Mouse (Mus musculus): Measurements from ENCODE around the gene Adamts17.

Gene Adamts17

GRCm38 (mm10) chr7:66842021-66842420, 2.5 kb downstream of the Adamts17 start:
- in situ Hi-C loops (cut with MseI, MboI) = loop anchor here in 1 of 2 experiments (10.0 kb wide), 1 partner anchor 353 kb away; no protein-coding TSS in a partner anchor

DNA sequence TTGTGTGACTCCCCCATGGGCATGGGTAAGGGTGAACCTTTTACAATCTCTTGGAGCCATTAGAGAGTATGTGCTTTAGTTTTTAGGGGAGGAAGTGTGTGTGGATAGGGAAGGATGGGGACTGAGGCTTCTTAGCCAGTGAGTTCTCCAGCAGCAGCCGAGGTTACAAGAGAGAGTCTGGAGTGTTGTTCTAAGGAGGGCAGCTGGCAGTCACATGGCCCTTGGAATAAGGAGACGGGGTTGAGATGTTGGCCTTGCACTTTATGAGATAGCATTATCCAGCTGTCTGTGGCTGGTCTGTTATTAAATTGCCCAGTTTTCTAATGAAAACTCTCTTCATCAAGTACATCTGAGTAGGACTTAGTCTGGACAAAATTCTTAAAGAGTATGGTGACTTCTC, 4.3 kb downstream of the Adamts17 start:
- in situ Hi-C loops (cut with MseI, MboI) = loop anchor here in 1 of 2 experiments (10.0 kb wide), 1 partner anchor 351 kb away; no protein-coding TSS in a partner anchor

DNA sequence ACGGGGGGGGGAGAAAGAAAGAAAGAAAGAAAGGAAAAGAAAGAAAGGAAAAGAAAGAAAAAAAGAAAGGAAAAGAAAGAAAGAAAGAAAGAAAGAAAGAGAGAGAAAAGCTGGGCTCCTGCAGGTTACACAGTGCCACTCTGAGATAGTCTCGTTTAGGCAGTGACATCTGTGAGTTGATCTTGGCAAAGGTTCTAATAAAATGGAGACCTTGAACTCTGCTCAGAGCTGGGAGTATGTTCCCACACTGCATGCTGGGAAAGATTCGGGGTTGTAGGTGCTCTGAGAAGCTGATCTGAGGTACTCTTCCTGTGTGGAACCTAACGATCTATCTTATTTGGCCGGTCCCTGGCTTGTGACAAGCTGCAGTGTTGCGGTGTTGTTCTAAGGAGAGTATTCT, 7.0 kb downstream of the Adamts17 start:
- in situ Hi-C loops (cut with MseI, MboI) = loop anchor here in 1 of 2 experiments (10.0 kb wide), 1 partner anchor 348 kb away; no protein-coding TSS in a partner anchor

- in situ Hi-C loops (cut with MseI, MboI) = loop anchor here in 1 of 2 experiments (10.0 kb wide), 1 partner anchor 348 kb away; no protein-coding TSS in a partner anchor
Observed at GRCm38 (mm10) chr7:66847299-66847698, 7.8 kb downstream of the Adamts17 start.

DNA sequence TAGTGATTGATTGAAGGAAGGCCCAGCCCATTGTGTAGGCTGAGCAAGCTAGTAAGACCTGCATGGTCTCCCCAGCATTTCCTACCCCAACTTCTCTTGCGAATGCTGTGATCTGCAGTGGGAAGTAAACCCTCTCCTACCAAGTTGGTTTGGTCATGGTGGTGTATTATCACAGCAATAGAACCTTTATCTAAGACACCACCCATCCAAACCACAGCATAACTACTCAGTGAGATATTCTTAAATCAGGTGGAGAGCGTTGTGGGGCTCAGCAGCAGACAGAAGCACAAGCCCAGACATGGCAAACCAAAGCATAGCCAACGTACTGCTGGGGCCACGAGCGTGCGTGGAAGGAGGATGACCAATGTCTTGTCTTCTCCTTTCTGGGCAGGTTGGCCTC, 9.8 kb downstream of the Adamts17 start:
- in situ Hi-C loops (cut with MseI, MboI) = loop anchor here in 1 of 2 experiments (10.0 kb wide), 1 partner anchor 345 kb away; no protein-coding TSS in a partner anchor

- in situ Hi-C loops (cut with MseI, MboI) = no loop called here
Observed at GRCm38 (mm10) chr7:66852164-66852563, 12.6 kb downstream of the Adamts17 start.

DNA sequence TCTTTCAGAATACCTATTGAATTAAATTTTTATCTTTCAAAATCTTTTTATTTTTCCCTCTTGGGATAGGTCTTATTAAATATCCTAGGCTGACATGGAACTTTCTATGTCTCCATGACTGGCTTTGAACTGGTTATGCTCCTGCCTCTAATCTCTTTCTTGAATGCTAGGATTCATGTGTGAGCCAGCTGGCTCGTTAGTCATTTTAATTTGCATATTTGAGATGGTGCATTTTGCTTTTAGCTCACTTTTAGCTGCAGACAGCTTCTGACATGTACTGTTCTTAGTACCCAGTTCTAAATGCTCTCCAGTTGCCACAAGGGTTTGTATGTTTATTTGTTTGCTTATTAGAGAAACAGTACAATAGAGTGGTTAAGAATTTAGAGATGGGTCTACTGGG, 18.1 kb downstream of the Adamts17 start:
- in situ Hi-C loops (cut with MseI, MboI) = no loop called here

- in situ Hi-C loops (cut with MseI, MboI) = no loop called here
Observed at GRCm38 (mm10) chr7:66858247-66859075, 18.9 kb downstream of the Adamts17 start.

DNA sequence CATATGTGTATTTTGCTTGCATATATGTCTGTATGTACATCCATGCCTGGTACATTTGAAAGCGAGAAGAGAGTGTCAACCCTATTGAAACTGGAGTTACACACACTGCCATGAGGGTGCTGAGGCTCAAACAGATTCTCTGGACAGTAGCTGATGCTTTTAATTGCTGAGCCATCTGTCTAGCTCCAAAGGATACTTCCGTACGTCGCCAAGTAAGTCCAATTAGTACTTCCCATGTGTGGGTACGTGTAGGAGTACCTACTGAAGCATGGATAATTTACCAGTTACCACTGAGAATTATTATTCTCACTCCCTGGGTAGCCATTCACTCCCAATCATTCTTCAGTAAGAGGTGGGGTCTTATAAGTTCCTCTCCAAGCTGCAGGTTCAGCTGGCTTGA, 19.7 kb downstream of the Adamts17 start:
- in situ Hi-C loops (cut with MseI, MboI) = no loop called here

- in situ Hi-C loops (cut with MseI, MboI) = no loop called here
Observed at GRCm38 (mm10) chr7:66866944-66867718, 27.6 kb downstream of the Adamts17 start.

- in situ Hi-C loops (cut with MseI, MboI) = no loop called here
Observed at GRCm38 (mm10) chr7:66867719-66868501, 28.4 kb downstream of the Adamts17 start.

DNA sequence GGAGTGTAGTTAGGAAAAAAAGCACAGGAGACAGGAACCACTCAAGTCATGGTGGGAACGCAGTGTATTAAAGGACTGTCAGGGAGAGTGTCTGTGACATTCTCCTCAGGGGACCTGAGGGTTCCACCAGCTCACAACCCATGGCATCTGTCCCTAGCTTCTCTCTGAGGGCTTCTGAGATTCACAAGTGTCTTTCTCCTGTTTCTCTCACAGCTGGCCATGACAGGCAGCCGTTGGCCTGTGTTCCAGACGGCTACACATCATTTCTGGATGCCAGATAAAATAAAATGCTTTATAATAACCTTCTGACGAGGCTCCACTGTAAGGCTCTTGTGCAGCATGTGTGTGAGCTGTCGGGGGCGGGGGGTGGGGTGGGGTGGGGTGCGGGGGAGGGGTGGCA, 32.0 kb downstream of the Adamts17 start:
- in situ Hi-C loops (cut with MseI, MboI) = no loop called here

DNA sequence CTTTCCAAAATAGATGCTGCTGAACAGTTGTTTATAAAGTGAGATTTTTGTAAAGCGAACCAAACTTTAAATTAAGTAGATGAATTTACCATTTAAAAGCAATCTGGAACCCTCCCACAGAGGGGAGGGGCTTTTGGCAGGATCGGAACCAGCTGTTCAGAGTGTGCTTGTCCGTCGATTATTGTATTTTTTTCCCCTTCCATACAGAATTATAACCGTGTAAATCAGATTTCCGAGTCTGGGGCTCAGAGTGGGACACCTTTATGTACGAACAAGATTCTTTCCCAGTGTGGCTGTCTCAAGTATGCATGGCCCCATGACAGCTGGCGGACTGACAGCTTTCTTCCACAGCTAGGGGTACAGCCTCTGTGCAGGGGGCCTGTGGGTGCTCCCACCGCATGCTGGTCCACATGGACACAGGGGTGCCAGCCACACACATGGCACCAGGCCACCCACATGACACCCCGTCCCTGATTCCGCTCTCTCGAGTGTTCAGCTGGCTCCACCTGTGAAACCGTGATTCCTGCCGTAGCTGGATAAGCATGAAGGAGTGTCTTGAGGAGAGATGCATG, 32.5 kb downstream of the Adamts17 start:
- in situ Hi-C loops (cut with MseI, MboI) = no loop called here

- in situ Hi-C loops (cut with MseI, MboI) = no loop called here
Observed at GRCm38 (mm10) chr7:66873235-66873634, 33.7 kb downstream of the Adamts17 start.

DNA sequence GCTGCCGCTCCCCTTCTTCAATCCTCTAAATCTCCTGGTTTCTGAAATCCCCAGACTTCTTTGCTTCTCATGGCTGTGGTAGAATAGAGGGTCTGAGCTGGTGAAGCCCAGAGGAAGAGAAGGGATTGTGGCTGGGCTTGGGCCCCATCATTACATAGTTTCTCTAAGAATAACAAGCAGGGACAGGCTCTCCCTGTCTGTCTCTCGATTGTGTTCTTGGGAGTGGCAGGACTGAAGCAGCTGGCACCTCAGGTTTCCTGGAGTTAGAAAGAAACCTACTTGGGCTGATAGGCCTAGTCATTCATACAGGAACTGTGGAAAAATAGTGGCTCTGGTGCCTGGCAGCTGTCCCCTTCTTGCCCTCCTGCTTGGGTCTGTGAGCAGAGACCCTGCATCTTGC, 51.9 kb downstream of the Adamts17 start:
- in situ Hi-C loops (cut with MseI, MboI) = no loop called here

DNA sequence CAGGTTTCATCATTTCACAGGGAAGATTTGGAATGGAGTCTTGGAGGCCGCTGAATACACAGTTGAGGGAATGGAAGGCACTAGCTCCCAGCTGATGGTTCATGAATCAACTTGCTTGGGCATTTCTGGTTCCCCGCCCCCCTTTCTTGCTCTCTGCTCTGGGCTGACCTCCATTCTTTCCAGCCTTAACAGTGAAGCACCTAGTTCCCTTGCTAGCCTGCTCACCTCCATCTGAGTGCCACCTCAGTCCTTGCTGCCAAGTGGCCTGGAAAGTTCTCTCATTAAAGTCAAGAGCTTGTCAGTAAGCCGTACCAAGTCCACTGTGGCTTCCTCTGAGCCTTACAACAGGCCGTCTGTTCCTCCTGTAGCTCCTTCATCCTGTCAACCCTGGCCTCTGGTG, 52.6 kb downstream of the Adamts17 start:
- in situ Hi-C loops (cut with MseI, MboI) = no loop called here

- in situ Hi-C loops (cut with MseI, MboI) = no loop called here
Observed at GRCm38 (mm10) chr7:66902376-66902775, 62.8 kb downstream of the Adamts17 start.

- in situ Hi-C loops (cut with MseI, MboI) = no loop called here
Observed at GRCm38 (mm10) chr7:66903014-66903413, 63.5 kb downstream of the Adamts17 start.

- in situ Hi-C loops (cut with MseI, MboI) = no loop called here
Observed at GRCm38 (mm10) chr7:66905941-66906340, 66.4 kb downstream of the Adamts17 start.

GRCm38 (mm10) chr7:66912866-66913265, 73.3 kb downstream of the Adamts17 start:
- in situ Hi-C loops (cut with MseI, MboI) = no loop called here

- in situ Hi-C loops (cut with MseI, MboI) = no loop called here
Observed at GRCm38 (mm10) chr7:66923595-66923994, 84.1 kb downstream of the Adamts17 start.

Data from mouse trophoblast stem cell (cell line).